9 mouse cellular contexts compared by ENCODE assay signal in genomic region chr11:116445596-116446307, GRCm38 (mm10). TPM values are rescaled to one million over a fixed set of nuclear protein-coding genes. Genes with fewer than 3 reads are reported as not detected.
A peak's percentile ranks its signal among the peaks of the same experiment; 100 is the strongest.
DNase-seq lines count a peak whose midpoint lies in the region; ATAC-seq and TF ChIP-seq lines count a peak whose summit lies in the region.
"Had no signal": no experiment of that assay in that cellular context is flagged by ENCODE, and none has a peak within 500 bp of the region (broad histone marks: within the 10 kb centered on the region; RNA-seq: fewer than 3 reads in every experiment).

No protein-coding gene starts in this region.

- no peak; the same call in 1 of the 2 replicates for TF ChIP-seq POLR2A in testis, adult 2 months (IDR thresholded peaks at IDR 0.05; ENCODE audit: control insufficient read depth, low read depth, low read length)

- H3K4me1 ChIP-seq in forebrain, embryonic 14.5 days (ENCODE audit: control insufficient read depth, insufficient read depth, low read length), result no peaks in the 10 kb centered on the region
- H3K4me1 ChIP-seq in liver, embryonic 16.5 days (ENCODE audit: control insufficient read depth, low read depth, low read length), result no peaks in the 10 kb centered on the region
- H3K4me1 ChIP-seq in neural tube, embryonic 14.5 days (ENCODE audit: control insufficient read depth, insufficient read depth, low read length), result 0 out of 2 replicates have a peak, but pooled peaks cover 2% of the 10 kb centered on the region
- H3K4me1 ChIP-seq in testis, adult 2 months (ENCODE audit: control insufficient read depth, insufficient read depth, low read length), result peaks cover 10% of the 10 kb centered on the region

- H3K9me3 ChIP-seq in forebrain, embryonic 14.5 days (replicated peaks; ENCODE audit: control insufficient read depth, low read length), result no peaks in the 10 kb centered on the region
- H3K9me3 ChIP-seq in liver, embryonic 16.5 days (replicated peaks; ENCODE audit: control insufficient read depth, low read length), result no peaks in the 10 kb centered on the region
- no peaks in the 10 kb centered on the region for H3K9me3 ChIP-seq in neural tube, embryonic 14.5 days (ENCODE audit: control insufficient read depth, low read length)

- intact Hi-C loops in heart, postnatal 14 days (cut with DNase I), result loop anchor here (1.0 to 5.0 kb wide), 3 partner anchors 58 to 218 kb away; no protein-coding TSS in a partner anchor

- DNase-seq in CD8-positive naive resting alpha-beta T cell, adult 2 months (ENCODE audit: low read depth in 2 of 2, low spot score in 2 of 2), result peak; percentile 96 to 97
- DNase-seq in c-Kit-positive CD71-positive TER-119-positive erythroid progenitor cells, embryonic 14.5 days (ENCODE audit: low spot score), result peak; percentile 87
- DNase-seq in forebrain, embryonic 14.5 days (ENCODE audit: low spot score), result peak; percentile 95
- peak; percentile 91 to 96 for DNase-seq in heart, postnatal 14 days
- peak; percentile 88 for DNase-seq in large intestine, adult 2 months (ENCODE audit: low read depth, low spot score)

- no peak overlapping the region for H3K9ac ChIP-seq in forebrain, embryonic 14.5 days (ENCODE audit: low read length)
- H3K9ac ChIP-seq in liver, embryonic 16.5 days (ENCODE audit: low read depth, low read length), result no peak overlapping the region
- H3K9ac ChIP-seq in neural tube, embryonic 14.5 days (replicated peaks; ENCODE audit: low read depth, low read length), result no peak overlapping the region

- ATAC-seq in forebrain, embryonic 14.5 days, result peak; percentile 72; the same call in 1 of the 2 replicates
- ATAC-seq in liver, embryonic 16.5 days (ENCODE audit: low read depth), result peak; percentile 53
- ATAC-seq in neural tube, embryonic 14.5 days (ENCODE audit: low read depth), result peak; percentile 63; the same call in 1 of the 2 replicates

- WGBS in forebrain, embryonic 14.5 days, result 39% methylated on average over 16 of the region's 16 CpGs
- WGBS in large intestine, adult 2 months, result 44% methylated on average over 16 of the region's 16 CpGs
- WGBS in liver, embryonic 16.5 days (ENCODE audit: insufficient replicate concordance), result 40% methylated on average over 16 of the region's 16 CpGs
- WGBS in neural tube, embryonic 14.5 days, result 36% methylated on average over 16 of the region's 16 CpGs

- no peak overlapping the region for H3K4me3 ChIP-seq in forebrain, embryonic 14.5 days (ENCODE audit: low read depth, low read length)
- no peak overlapping the region for H3K4me3 ChIP-seq in liver, embryonic 16.5 days (ENCODE audit: low read depth, low read length)
- no peak overlapping the region for H3K4me3 ChIP-seq in neural tube, embryonic 14.5 days (ENCODE audit: low read depth, low read length)
- H3K4me3 ChIP-seq in testis, adult 2 months (ENCODE audit: control insufficient read depth, low read depth, low read length), result peak overlapping the region; percentile 55
- H3K4me3 ChIP-seq: erythroblast, embryonic 14.5 days had no signal

- peaks cover 10% of the 10 kb centered on the region for H3K27me3 ChIP-seq in forebrain, embryonic 14.5 days (replicated peaks; ENCODE audit: control insufficient read depth, insufficient read depth, low read length)
- H3K27me3 ChIP-seq in liver, embryonic 16.5 days (ENCODE audit: control insufficient read depth, insufficient read depth, low read depth, low read length), result peaks cover 8% of the 10 kb centered on the region
- H3K27me3 ChIP-seq in neural tube, embryonic 14.5 days (ENCODE audit: control insufficient read depth, insufficient read depth, low read length), result no peaks in the 10 kb centered on the region; the same call in 1 of the 2 replicates
- H3K27me3 ChIP-seq in testis, adult 2 months (ENCODE audit: control insufficient read depth, insufficient read depth, low read length), result no peaks in the 10 kb centered on the region

- H3K4me2 ChIP-seq in forebrain, embryonic 14.5 days (ENCODE audit: low read length), result no peak overlapping the region
- H3K4me2 ChIP-seq in liver, embryonic 16.5 days (ENCODE audit: low read depth, low read length), result no peak overlapping the region
- no peak overlapping the region for H3K4me2 ChIP-seq in neural tube, embryonic 14.5 days (ENCODE audit: low read depth, low read length)

- peak; percentile 93 for TF ChIP-seq CTCF in testis, adult 2 months (IDR thresholded peaks at IDR 0.05; ENCODE audit: control insufficient read depth, insufficient read depth, insufficient replicate concordance, low read depth, low read length)

- no peak overlapping the region for H3K27ac ChIP-seq in forebrain, embryonic 14.5 days (ENCODE audit: low read depth, low read length)
- H3K27ac ChIP-seq in liver, embryonic 16.5 days (ENCODE audit: low read length), result no peak overlapping the region
- H3K27ac ChIP-seq in neural tube, embryonic 14.5 days (ENCODE audit: low read depth, low read length), result no peak overlapping the region
- H3K27ac ChIP-seq in testis, adult 2 months (ENCODE audit: control insufficient read depth, insufficient read depth, low read depth, low read length), result no peak overlapping the region

- H3K36me3 ChIP-seq in forebrain, embryonic 14.5 days (ENCODE audit: control insufficient read depth, insufficient read depth, low read length), result no peaks in the 10 kb centered on the region
- H3K36me3 ChIP-seq in liver, embryonic 16.5 days (ENCODE audit: control insufficient read depth, insufficient read depth), result no peaks in the 10 kb centered on the region
- no peaks in the 10 kb centered on the region for H3K36me3 ChIP-seq in neural tube, embryonic 14.5 days (ENCODE audit: control insufficient read depth, insufficient read depth, low read length)
- H3K36me3 ChIP-seq in testis, adult 2 months (ENCODE audit: control insufficient read depth, insufficient read depth, low read length), result no peaks in the 10 kb centered on the region

RNA-seq across cellular contexts. Expression of gene Ubald2, which starts 11.9 kb away (rescaled TPM):
- 95.5 and 100 TPM in 2 replicates for polyA plus RNA-seq in forebrain, embryonic 14.5 days (2014; fragmentation: Nextera tagmentation; extraction: Ambion mirVana)
- 10 to 100 TPM; 41.2 to 42.9 TPM for total RNA-seq in heart, postnatal 14 days (2021)
- 217 and 229 TPM in 2 replicates for polyA plus RNA-seq in large intestine, adult 2 months (2012; rRNA removed)
- polyA plus RNA-seq in liver, embryonic 16.5 days (2015; fragmentation: Nextera tagmentation; extraction: Ambion mirVana), result 34.1 and 34.5 TPM in 2 replicates
- 64.0 and 68.4 TPM in 2 replicates for polyA plus RNA-seq in neural tube, embryonic 14.5 days (2014; fragmentation: Nextera tagmentation; extraction: Ambion mirVana)
- 76.4 and 88.4 TPM in 2 replicates for polyA plus RNA-seq in testis, adult 2 months (2012; rRNA removed)

RNA-seq across cellular contexts. Expression of gene Qrich2, which starts 20.3 kb away (rescaled TPM):
- not detected in 2 replicates for polyA plus RNA-seq in forebrain, embryonic 14.5 days (2014; fragmentation: Nextera tagmentation; extraction: Ambion mirVana)
- total RNA-seq in heart, postnatal 14 days (2021), result not detected
- 0.11 TPM in 2 replicates for polyA plus RNA-seq in large intestine, adult 2 months (2012; rRNA removed)
- polyA plus RNA-seq in liver, embryonic 16.5 days (2015; fragmentation: Nextera tagmentation; extraction: Ambion mirVana), result not detected in 2 replicates
- polyA plus RNA-seq in neural tube, embryonic 14.5 days (2014; fragmentation: Nextera tagmentation; extraction: Ambion mirVana), result not detected in 2 replicates
- polyA plus RNA-seq in testis, adult 2 months (2012; rRNA removed), result 469 and 538 TPM in 2 replicates
- polyA plus RNA-seq: erythroblast, embryonic 14.5 days had no signal

RNA-seq across cellular contexts. Expression of gene Rnf157, which starts 32.9 kb away (rescaled TPM):
- polyA plus RNA-seq in forebrain, embryonic 14.5 days (2014; fragmentation: Nextera tagmentation; extraction: Ambion mirVana), result 16.3 and 21.5 TPM in 2 replicates
- total RNA-seq in heart, postnatal 14 days (2021), result 1 to 10 TPM; 5.8 to 8.8 TPM
- polyA plus RNA-seq in large intestine, adult 2 months (2012; rRNA removed), result 4.4 and 4.9 TPM in 2 replicates
- polyA plus RNA-seq in liver, embryonic 16.5 days (2015; fragmentation: Nextera tagmentation; extraction: Ambion mirVana), result 1.1 and 1.2 TPM in 2 replicates
- 63.5 and 87.7 TPM in 2 replicates for polyA plus RNA-seq in neural tube, embryonic 14.5 days (2014; fragmentation: Nextera tagmentation; extraction: Ambion mirVana)
- polyA plus RNA-seq in testis, adult 2 months (2012; rRNA removed), result 7.2 and 9.6 TPM in 2 replicates
- polyA plus RNA-seq: erythroblast, embryonic 14.5 days had no signal

RNA-seq across cellular contexts. Expression of gene Prpsap1, which starts 48.2 kb away (rescaled TPM):
- 138 and 153 TPM in 2 replicates for polyA plus RNA-seq in forebrain, embryonic 14.5 days (2014; fragmentation: Nextera tagmentation; extraction: Ambion mirVana)
- 10 to 100 TPM; 41.5 to 45.4 TPM for total RNA-seq in heart, postnatal 14 days (2021)
- polyA plus RNA-seq in large intestine, adult 2 months (2012; rRNA removed), result 235 and 348 TPM in 2 replicates
- polyA plus RNA-seq in liver, embryonic 16.5 days (2015; fragmentation: Nextera tagmentation; extraction: Ambion mirVana), result 47.6 and 47.9 TPM in 2 replicates
- polyA plus RNA-seq in neural tube, embryonic 14.5 days (2014; fragmentation: Nextera tagmentation; extraction: Ambion mirVana), result 171 and 179 TPM in 2 replicates
- 58.2 and 59.0 TPM in 2 replicates for polyA plus RNA-seq in testis, adult 2 months (2012; rRNA removed)

Comparison
In these comparisons a context has a peak if more than half of its experiments do, and no peak if none do; other contexts are left out.
1. RNA of gene Qrich2, which starts 20.3 kb away (polyA plus RNA-seq): 469 to 538 TPM in testis, adult 2 months; 0.11 TPM in large intestine, adult 2 months, not detected in neural tube, embryonic 14.5 days, not detected in forebrain, embryonic 14.5 days and not detected in liver, embryonic 16.5 days; every median in the first group is over 100 times any median in the second.
2. Peak in every context shown above with its lines, with median percentiles within 50 percentile points of each other: DNase-seq and ATAC-seq.